Mouse (Mus musculus) brain, embryonic 14.5 days (tissue): ENCODE results near the gene Slc44a2. TPM values are rescaled to one million over a fixed set of nuclear protein-coding genes. Genes with fewer than 3 reads are reported as not detected.

ENCODE experiments used
- DNase-seq: peaks from one replicate; pipeline ENCODE4 v3.0.0-alpha.2; 2011; ENCODE audit warnings: low read depth
- CTCF ChIP-seq: fragments of 200-500 bp; IDR thresholded peaks from 2 replicates; pipeline ENCODE4 v1.5.1; 2012; ENCODE audit warnings: inconsistent platforms, mild to moderate bottlenecking, moderate library complexity, borderline replicate concordance; ENCODE audit not compliant: insufficient read depth, insufficient read length; ENCODE audit errors: extremely low read depth
- POLR2A ChIP-seq: fragments of 200-500 bp; IDR thresholded peaks from 2 replicates; pipeline ENCODE4 v1.6.1; 2012; ENCODE audit warnings: mild to moderate bottlenecking, inconsistent platforms, borderline replicate concordance; ENCODE audit not compliant: poor library complexity, insufficient read depth, insufficient read length, severe bottlenecking; ENCODE audit errors: extremely low read depth
- polyA plus RNA-seq: library from polyadenylated mRNA; depleted of rRNA; stranded (reverse); fragments of >200 nt; gene quantifications from 2 replicates; pipeline ENCODE4 v1.2.3, GENCODE M21; 2012; rRNA removed

Gene Slc44a2
- polyA plus RNA-seq, 1 experiment, result 70.1 TPM

DNA sequence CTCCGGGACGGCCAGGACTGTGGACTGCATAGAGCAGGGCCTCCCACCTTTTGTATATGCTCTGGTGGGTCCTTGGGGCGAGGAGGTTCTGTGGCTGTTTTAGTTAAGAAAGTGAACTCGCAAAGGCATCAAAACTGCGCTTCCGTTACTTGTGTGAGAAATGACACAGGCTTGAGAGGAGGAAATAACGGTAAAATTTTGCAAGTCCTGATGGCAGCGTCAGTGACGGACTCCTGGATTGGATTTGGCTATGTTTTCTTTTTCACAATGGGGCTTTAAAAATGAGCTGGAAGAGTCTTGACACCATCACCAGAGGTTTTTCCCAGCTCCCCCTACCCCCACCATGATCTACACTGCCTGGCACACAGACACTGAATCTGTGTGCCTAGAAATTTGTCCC is 80.5 kb downstream of the Slc44a2 start:
- no peak for DNase-seq
- TF ChIP-seq CTCF (no peak), POLR2A (no peak)

GRCm38 (mm10) chr9:21402764-21403253 is 82.3 kb downstream of the Slc44a2 start:
- TF ChIP-seq POLR2A (no peak), CTCF (no peak)
- no peak for DNase-seq

DNA sequence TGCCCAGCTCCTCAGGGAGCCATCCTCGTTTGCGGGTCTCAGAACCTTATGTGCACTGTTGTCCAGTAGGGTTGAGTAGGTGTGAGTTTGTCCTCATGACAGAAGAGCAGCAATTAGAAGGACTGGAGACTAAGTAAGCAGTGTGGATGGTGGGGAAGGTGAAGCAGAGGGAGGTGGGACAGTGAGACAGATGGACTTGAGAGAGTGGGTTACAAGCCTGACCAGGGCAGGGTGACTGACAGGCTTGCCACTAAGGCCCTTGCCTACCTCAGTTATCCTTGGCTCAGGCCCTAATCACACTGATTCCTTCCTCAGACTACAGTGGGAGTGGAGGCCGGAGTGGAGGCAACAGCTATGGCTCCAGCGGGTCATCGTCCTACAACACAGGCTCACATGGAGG is 83.2 kb downstream of the Slc44a2 start:
- DNase-seq, result no peak
- TF ChIP-seq POLR2A (no peak), CTCF (no peak)

Other genes starting within 250 kb of the Slc44a2 start
- gene Gm49373, start 247.6 kb upstream of the Slc44a2 start, polyA plus RNA-seq, result 2.9 and 3.0 TPM in 2 replicates
- gene Fdx1l, start 247.1 kb upstream of the Slc44a2 start, polyA plus RNA-seq, result 68.4 and 86.0 TPM in 2 replicates
- 4.8 and 5.6 TPM in 2 replicates for gene Gm38431, start 228.7 kb upstream of the Slc44a2 start, polyA plus RNA-seq
- 65.6 and 70.2 TPM in 2 replicates for gene Raver1, start 228.7 kb upstream of the Slc44a2 start, polyA plus RNA-seq
- gene Tyk2, start 189.5 kb upstream of the Slc44a2 start, polyA plus RNA-seq, result 16.2 and 20.0 TPM in 2 replicates
- 141 and 182 TPM in 2 replicates for gene Cdc37, start 170.7 kb upstream of the Slc44a2 start, polyA plus RNA-seq
- gene Pde4a, start 155.0 kb upstream of the Slc44a2 start, polyA plus RNA-seq, result 16.3 and 23.4 TPM in 2 replicates
- gene Keap1, start 81.3 kb upstream of the Slc44a2 start, polyA plus RNA-seq, result 58.7 and 59.7 TPM in 2 replicates
- 2.2 and 2.5 TPM in 2 replicates for gene S1pr5, start 72.3 kb upstream of the Slc44a2 start, polyA plus RNA-seq
- gene Atg4d, start 55.4 kb upstream of the Slc44a2 start, polyA plus RNA-seq, result 38.1 and 45.9 TPM in 2 replicates
- gene Kri1, start 32.7 kb upstream of the Slc44a2 start, polyA plus RNA-seq, result 32.9 and 36.3 TPM in 2 replicates
- 70.4 and 84.9 TPM in 2 replicates for gene Cdkn2d, start 29.3 kb upstream of the Slc44a2 start, polyA plus RNA-seq
- gene Ap1m2, start 8.4 kb upstream of the Slc44a2 start, polyA plus RNA-seq, result 2.4 and 2.9 TPM in 2 replicates
- 202 and 216 TPM in 2 replicates for gene Ilf3, start 47.2 kb downstream of the Slc44a2 start, polyA plus RNA-seq
- gene Qtrt1, start 91.1 kb downstream of the Slc44a2 start, polyA plus RNA-seq, result 81.4 and 92.1 TPM in 2 replicates
- gene Dnm2, start 104.2 kb downstream of the Slc44a2 start, polyA plus RNA-seq, result 79.7 and 92.2 TPM in 2 replicates
- gene Tmed1, start 189.6 kb downstream of the Slc44a2 start, polyA plus RNA-seq, result 40.8 and 49.2 TPM in 2 replicates
- 1.00 and 1.0 TPM in 2 replicates for gene AB124611, start 205.5 kb downstream of the Slc44a2 start, polyA plus RNA-seq
- gene Carm1, start 226.2 kb downstream of the Slc44a2 start, polyA plus RNA-seq, result 119 and 135 TPM in 2 replicates